Mouse (Mus musculus) heart, embryonic 14.5 days (tissue): ENCODE measurements around the gene Irs1. TPM values are rescaled to one million over a fixed set of nuclear protein-coding genes. Genes with fewer than 3 reads are reported as not detected.

ENCODE experiments used
- ATAC-seq: fragments of 200-750 bp; cut with Nextera tagmentation; 2 replicates; pipeline ENCODE4 v1.8.0; 2017; ENCODE audit warnings: low read depth, moderate TSS enrichment; ENCODE audit not compliant: insufficient number of reproducible peaks, insufficient read depth, low FRiP score
- H3K27ac ChIP-seq, 2 experiments: fragments of 200-500 bp in 1 of 2; fragments of 300-500 bp in 1 of 2; sonication (generic) in 1 of 2; replicated peaks in 1 of 2; 2 replicates each; pipeline ENCODE4 v1.5.1; 2012 to 2014; ENCODE audit warnings: low read depth in 2 of 2, low read length in 2 of 2, control low read depth in 1 of 2, mild to moderate bottlenecking in 1 of 2, mixed read lengths in 1 of 2; ENCODE audit not compliant: control insufficient read depth in 1 of 2, insufficient read depth in 1 of 2
- H3K27me3 ChIP-seq: fragments of 300-500 bp; sonication (generic); 2 replicates; pipeline ENCODE4 v1.6.1; 2014; ENCODE audit warnings: mild to moderate bottlenecking, low read length, control low read depth; ENCODE audit not compliant: control insufficient read depth, insufficient read depth
- H3K36me3 ChIP-seq: fragments of 300-500 bp; sonication (generic); 2 replicates; pipeline ENCODE4 v1.6.1; 2014; ENCODE audit warnings: mild to moderate bottlenecking, control low read depth, low read length, mixed read lengths; ENCODE audit not compliant: control insufficient read depth, insufficient read depth
- H3K4me1 ChIP-seq, 2 experiments: fragments of 200-500 bp in 1 of 2; fragments of 300-500 bp in 1 of 2; sonication (generic) in 1 of 2; 2 replicates each; pipeline ENCODE4 v1.6.1; 2012 to 2014; ENCODE audit warnings: low read length in 2 of 2, control low read depth in 1 of 2, mixed read lengths in 1 of 2; ENCODE audit not compliant: control insufficient read depth in 2 of 2, insufficient read depth in 2 of 2
- H3K4me2 ChIP-seq: fragments of 300-500 bp; sonication (generic); 2 replicates; pipeline ENCODE4 v1.6.1; 2014; ENCODE audit warnings: mild to moderate bottlenecking, low read length
- H3K4me3 ChIP-seq, 2 experiments: fragments of 200-500 bp in 1 of 2; fragments of 300-500 bp in 1 of 2; sonication (generic) in 1 of 2; 2 replicates each; pipeline ENCODE4 v1.5.1; 2012 to 2014; ENCODE audit warnings: low read length in 2 of 2, mild to moderate bottlenecking in 2 of 2, control low read depth in 1 of 2, low read depth in 1 of 2, moderate library complexity in 1 of 2; ENCODE audit not compliant: control insufficient read depth in 1 of 2, insufficient read depth in 1 of 2
- H3K9ac ChIP-seq: fragments of 300-500 bp; sonication (generic); 2 replicates; pipeline ENCODE4 v1.6.1; 2014; ENCODE audit warnings: mild to moderate bottlenecking, low read length
- H3K9me3 ChIP-seq: fragments of 300-500 bp; sonication (generic); 2 replicates; pipeline ENCODE4 v1.6.1; 2016; ENCODE audit warnings: low read length, control low read depth; ENCODE audit not compliant: control insufficient read depth
- WGBS: fragments of 180-500 bp; shearing (Covaris S2); extraction: QIAGEN DNeasy Blood & Tissue Kit; methylation state at CpG from one replicate; pipeline ENCODE4 v1.1.7; 2014; 5-methylcytosine and 5-hydroxymethylcytosine counted together
- polyA plus RNA-seq: library from polyadenylated mRNA; unstranded; fragments of >200 nt; fragmentation: Nextera tagmentation; extraction: Ambion mirVana; gene quantifications from 2 replicates; pipeline ENCODE4 v1.2.1, GENCODE M21; 2014

The Irs1 gene
- polyA plus RNA-seq, 1 experiment from 2014 or later = 10.5 TPM

DNA sequence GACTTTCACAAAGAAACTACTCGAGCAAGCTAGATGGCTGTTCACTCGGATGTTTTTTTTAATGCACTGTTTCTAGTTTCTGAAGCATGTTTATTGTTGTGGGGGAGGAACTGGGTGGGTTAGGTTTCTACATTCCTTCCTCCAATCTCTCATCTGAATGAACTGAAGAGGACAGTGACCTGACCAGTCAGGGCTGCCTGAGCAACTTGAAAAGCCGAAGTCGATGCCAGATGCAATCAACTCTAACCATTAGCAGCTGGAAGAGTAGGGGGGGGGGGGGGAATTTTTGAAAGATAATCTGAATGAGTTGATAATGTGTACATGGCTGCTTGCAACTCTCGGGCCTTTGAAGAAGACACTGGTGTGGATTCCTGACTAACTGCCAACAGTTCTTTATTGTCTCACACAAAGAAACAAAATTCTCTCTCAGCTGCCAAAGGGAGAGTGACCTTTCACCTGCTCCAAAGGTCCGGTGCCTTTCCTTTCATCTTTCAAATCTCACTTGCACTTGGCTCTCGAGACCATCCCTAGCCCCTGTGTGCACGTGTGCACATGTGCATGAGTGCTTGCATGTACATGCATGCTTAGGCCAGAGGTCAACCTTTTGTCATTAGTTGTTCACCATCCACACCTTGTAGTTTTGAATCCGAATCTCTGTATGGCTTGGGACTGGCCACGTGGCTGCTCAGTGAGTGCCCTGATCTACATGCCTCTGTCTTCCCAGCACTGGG is 43.8 kb downstream of the Irs1 start:
- 48% methylated on average over 10 of the region's 10 CpGs for whole genome bisulfite sequencing
- H3K4me1 ChIP-seq = peaks cover 5 to 27% of the 10 kb centered on the region in 2 experiments; a peak in 3 of 4 replicates
- ATAC-seq = no peak

DNA sequence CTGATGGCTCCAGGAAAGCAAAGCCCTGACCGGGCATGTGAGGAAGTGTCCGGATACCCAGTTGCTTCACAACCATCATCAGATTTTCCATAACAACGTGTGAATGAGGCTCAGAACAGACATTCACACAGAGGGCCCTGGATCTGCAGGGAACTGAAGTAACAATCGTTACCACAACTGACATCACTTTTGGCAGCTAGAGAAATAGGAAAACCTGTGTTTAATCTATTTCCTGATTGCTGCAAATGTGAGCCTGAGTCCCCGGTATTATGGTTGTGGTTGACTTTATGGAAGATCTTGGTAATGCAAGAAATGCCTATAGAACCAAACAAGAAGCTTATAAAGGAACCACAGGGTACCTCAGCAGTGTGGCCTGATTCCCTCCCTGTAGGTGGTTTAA is 46.2 kb downstream of the Irs1 start:
- no peak for ATAC-seq
- Histone ChIP-seq H3K27ac (no peak overlapping the region), H3K9me3 (no peaks in the 10 kb centered on the region), H3K4me1 (peaks cover 8 to 41% of the 10 kb centered on the region in 2 experiments), H3K4me2 (no peak overlapping the region), H3K9ac (no peak overlapping the region), H3K27me3 (no peaks in the 10 kb centered on the region), H3K36me3 (no peaks in the 10 kb centered on the region), H3K4me3 (no peak overlapping the region)
- WGBS = 50% methylated on average over 5 of the region's 5 CpGs

More for the DNA sequence above, 43.8 kb downstream of the Irs1 start:
- no peak overlapping the region for H3K27ac ChIP-seq
- no peaks in the 10 kb centered on the region for H3K27me3 ChIP-seq
- H3K9ac ChIP-seq = no peak overlapping the region
- H3K4me2 ChIP-seq = no peak overlapping the region
- 0 out of 2 replicates have a peak, but pooled peaks cover 3% of the 10 kb centered on the region for H3K36me3 ChIP-seq
- H3K4me3 ChIP-seq = no peak overlapping the region
- no peaks in the 10 kb centered on the region for H3K9me3 ChIP-seq

DNA sequence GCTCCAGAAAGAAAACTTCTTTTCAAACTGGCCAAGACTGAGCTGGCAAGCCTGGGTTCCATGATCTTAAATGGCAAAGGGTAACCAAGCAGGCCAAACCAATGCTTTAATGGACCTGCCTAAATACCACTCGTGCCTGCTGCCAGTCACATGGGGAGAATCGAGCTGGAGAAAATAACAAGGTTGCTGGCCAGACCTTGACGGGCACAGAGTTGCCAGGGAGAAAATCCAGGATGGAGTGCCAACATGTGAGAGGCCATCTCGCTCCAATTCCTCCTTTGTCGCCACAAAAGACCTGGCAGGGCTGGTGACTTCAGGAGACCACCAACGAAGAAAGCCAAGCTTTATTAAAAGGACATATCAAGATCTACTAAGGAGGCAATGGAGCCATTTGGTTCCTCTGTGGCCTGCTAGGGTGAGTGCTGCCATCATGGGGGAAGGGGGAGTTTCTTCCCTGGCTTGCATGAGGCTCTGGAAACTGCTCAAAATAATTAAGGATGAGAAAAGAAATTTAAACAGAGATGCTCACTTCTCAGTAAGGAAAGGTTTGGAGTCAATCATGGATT is 47.9 kb downstream of the Irs1 start:
- no peaks in the 10 kb centered on the region for H3K9me3 ChIP-seq
- no peaks in the 10 kb centered on the region for H3K36me3 ChIP-seq
- H3K4me1 ChIP-seq = peaks cover 15 to 49% of the 10 kb centered on the region in 2 experiments
- no peak overlapping the region for H3K9ac ChIP-seq
- no peak overlapping the region for H3K4me2 ChIP-seq
- no peak for ATAC-seq
- H3K27ac ChIP-seq = no peak overlapping the region
- WGBS = 79% methylated on average over 6 of the region's 6 CpGs
- no peaks in the 10 kb centered on the region for H3K27me3 ChIP-seq
- no peak overlapping the region for H3K4me3 ChIP-seq

DNA sequence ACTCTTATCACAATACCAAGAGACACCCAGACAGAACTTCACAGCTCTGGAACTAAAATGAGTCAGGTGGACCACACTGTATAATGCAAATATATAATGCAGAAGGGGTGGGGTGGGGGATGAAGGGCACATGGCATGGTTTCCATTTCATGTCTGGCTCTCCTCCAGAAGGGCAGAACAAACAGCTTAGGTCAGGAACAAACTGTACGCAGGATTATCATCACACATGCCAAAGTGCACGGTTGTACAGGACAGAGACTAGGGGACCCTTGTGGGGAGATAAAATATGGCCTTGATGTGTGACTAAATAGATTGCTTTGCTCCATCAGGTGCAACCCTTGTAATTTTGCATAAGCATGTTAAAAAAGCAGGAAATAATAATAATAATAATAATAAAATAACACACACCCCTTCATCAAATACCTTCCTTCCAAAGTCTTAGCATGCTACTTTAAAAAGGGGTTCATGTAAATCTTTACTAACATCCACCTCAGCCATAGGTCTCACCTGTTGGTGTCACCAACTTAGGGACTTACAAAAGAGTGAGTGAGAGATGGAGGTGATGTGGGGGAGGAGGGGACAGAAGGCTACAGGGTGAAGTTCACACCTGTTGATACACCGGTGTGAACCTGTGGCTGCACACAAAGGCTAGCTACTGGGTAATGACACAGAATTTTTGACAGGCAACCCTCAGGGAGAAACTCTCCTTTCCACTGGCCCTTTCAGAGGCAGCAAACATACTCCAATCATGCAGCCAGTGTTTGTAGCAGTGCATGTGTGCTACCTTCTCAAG is 51.6 kb downstream of the Irs1 start:
- Histone ChIP-seq H3K9ac (no peak overlapping the region), H3K9me3 (no peaks in the 10 kb centered on the region), H3K4me1 (peaks cover 10 to 40% of the 10 kb centered on the region in 2 experiments), H3K4me3 (no peak overlapping the region), H3K4me2 (no peak overlapping the region), H3K27ac (peak overlapping the region; percentile 30 to 44; a peak in 3 of 4 replicates), H3K27me3 (no peaks in the 10 kb centered on the region), H3K36me3 (peaks cover 25% of the 10 kb centered on the region)
- 38% methylated on average over 3 of the region's 3 CpGs for WGBS
- ATAC-seq = peak; percentile 56; the same call in 1 of the 2 replicates

DNA sequence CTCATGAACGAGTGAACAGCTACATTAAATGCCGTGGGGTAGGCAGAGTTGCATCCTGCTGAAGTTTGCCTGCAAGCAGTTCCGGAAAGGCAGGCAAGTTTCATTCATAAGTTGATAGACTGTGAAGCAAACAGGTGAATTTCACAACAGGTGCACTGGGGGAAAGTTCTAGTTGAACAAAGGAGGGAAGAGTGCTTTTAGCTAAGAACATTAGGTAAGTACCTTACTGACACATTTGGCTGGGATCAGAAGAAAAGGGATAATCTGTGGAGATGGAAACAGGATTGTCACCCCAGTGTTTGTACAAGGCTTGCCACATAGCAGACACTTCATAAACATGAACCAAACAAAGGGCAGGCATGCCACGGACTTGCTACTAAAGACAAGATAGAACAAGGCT is 53.0 kb downstream of the Irs1 start:
- Histone ChIP-seq H3K27me3 (no peaks in the 10 kb centered on the region), H3K36me3 (peaks cover 37% of the 10 kb centered on the region), H3K4me2 (no peak overlapping the region), H3K4me1 (peaks cover 10 to 34% of the 10 kb centered on the region in 2 experiments), H3K9ac (no peak overlapping the region), H3K9me3 (no peaks in the 10 kb centered on the region), H3K4me3 (no peak overlapping the region), H3K27ac (no peak overlapping the region)
- 71% methylated on average over 4 of the region's 4 CpGs for WGBS
- no peak for ATAC-seq

DNA sequence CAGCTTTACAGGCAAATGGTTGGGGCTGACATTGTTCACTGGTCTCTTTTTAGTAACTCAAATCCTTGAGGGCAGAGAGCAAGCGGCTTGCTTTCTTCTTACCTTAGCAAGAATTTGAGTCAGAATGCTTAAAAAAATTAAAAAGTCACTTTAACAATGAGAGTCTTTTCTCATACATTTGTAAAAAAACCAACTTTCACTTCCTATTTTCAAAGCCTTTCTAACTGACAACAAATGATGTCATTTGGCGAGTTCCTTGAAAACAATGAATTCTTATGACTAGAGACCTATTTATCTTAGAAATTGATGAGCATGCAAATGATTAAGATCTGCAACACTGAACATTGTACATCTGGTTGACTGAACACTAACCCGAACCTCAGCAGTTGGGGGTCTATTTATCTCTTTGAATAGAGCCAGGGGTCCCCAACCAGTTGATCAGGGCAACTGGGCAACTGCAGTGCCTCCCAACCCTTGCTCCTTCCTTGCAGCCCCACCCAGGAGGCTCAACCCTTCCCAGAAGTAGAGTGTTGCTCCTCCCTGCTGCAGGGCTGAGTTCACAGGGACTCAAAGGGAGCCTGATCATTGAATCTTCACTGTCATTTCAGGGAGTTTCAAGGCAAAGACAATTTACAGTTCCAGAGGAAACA is 55.6 kb downstream of the Irs1 start:
- Histone ChIP-seq H3K9me3 (no peaks in the 10 kb centered on the region), H3K27ac (no peak overlapping the region), H3K4me3 (no peak overlapping the region), H3K4me2 (no peak overlapping the region), H3K27me3 (no peaks in the 10 kb centered on the region), H3K4me1 (peaks cover 8 to 14% of the 10 kb centered on the region in 2 experiments), H3K9ac (no peak overlapping the region), H3K36me3 (peaks cover 48% of the 10 kb centered on the region)
- ATAC-seq = no peak
- WGBS = 85% methylated on average over 3 of the region's 3 CpGs

DNA sequence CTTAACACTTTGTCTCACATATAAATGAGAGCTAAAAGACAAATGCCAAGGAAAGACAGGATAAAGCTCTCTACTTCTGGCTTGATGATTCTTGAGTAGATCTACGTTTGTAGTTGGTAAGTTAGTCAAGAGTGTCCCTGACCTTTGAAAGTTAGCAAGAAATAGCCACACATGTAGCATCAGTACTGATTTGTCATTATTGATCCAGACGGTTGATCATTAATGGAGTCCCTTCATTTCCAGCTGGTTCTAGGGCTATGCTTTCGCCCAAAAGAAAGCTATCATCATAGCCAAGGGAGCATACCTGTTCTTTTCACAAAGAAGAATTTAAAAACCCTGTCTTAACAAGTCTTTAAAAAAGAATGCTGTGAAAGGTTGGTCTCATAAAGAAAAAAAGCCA is 56.6 kb downstream of the Irs1 start:
- H3K9ac ChIP-seq = no peak overlapping the region
- H3K4me1 ChIP-seq = peaks cover 4% of the 10 kb centered on the region in 2 experiments; a peak in 3 of 4 replicates
- no peak overlapping the region for H3K4me2 ChIP-seq
- H3K27ac ChIP-seq = no peak overlapping the region
- WGBS = 92% methylated on average over 3 of the region's 3 CpGs
- H3K36me3 ChIP-seq = peaks cover 48% of the 10 kb centered on the region
- no peaks in the 10 kb centered on the region for H3K9me3 ChIP-seq
- no peak for ATAC-seq
- no peak overlapping the region for H3K4me3 ChIP-seq
- no peaks in the 10 kb centered on the region for H3K27me3 ChIP-seq
